Mouse (Mus musculus): ENCODE measurements around the gene Art2b. TPM values are rescaled to one million over a fixed set of nuclear protein-coding genes. Genes with fewer than 3 reads are reported as not detected.
"Not testable (repeated sequence)": the region's sequence is repeated elsewhere in the genome, so short reads cannot be mapped to it uniquely, and the experiment has no call there.

Art2b gene
- total and polyA plus RNA-seq, 2 experiments from 2014 or later: not detected

GRCm38 (mm10) chr7:101574413-101574812 is 11.0 kb downstream of the Art2b start:
- TF ChIP-seq EP300 (IDR thresholded peaks at IDR 0.05; ENCODE audit: low read depth) (no peak), CTCF (IDR thresholded peaks at IDR 0.05; ENCODE audit: low read depth) (no peak)
- no peaks in the 10 kb centered on the region for H3K4me1 ChIP-seq (ENCODE audit: control insufficient read depth, insufficient read depth)
- H3K4me2 ChIP-seq (ENCODE audit: low read depth, low read length): no peak overlapping the region
- H3K9ac ChIP-seq (replicated peaks; ENCODE audit: low read depth, low read length): no peak overlapping the region
- H3K9me3 ChIP-seq (replicated peaks; ENCODE audit: control insufficient read depth, low read length): no peaks in the 10 kb centered on the region
- WGBS: 34% methylated on average over 3 of the region's 3 CpGs
- no peaks in the 10 kb centered on the region for H3K27me3 ChIP-seq (ENCODE audit: control insufficient read depth, insufficient read depth, low read length)
- no peak overlapping the region for H3K4me3 ChIP-seq (ENCODE audit: low read depth, low read length)
- H3K36me3 ChIP-seq (replicated peaks; ENCODE audit: control insufficient read depth, insufficient read depth, low read length): no peaks in the 10 kb centered on the region
- DNase-seq (ENCODE audit: low spot score) (no peak), ATAC-seq (ENCODE audit: insufficient read depth, low read depth) (no peak)
- no peak overlapping the region for H3K27ac ChIP-seq (ENCODE audit: low read depth)

DNA sequence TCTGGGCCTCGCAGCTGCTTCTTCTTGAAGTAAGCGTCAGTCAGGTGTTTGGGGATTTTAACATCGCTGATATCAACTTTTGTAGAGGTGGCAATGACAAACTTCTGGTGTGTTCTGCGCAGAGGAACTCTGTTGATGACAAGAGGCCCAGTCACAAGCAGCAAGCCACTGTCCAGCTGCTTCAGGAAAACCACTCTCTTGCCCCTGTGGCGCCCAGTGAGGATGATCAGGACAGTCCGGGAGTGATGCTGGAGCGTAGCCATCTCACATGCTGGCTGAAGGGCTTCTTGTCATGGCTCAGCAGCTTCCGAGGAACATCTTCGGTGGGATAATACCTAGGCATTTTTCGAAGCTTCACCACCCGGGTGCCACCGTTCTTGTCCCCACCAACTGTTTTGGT is 11.8 kb downstream of the Art2b start:
- not testable (repeated sequence) for H3K27ac ChIP-seq (ENCODE audit: low read depth); H3K4me1 ChIP-seq (ENCODE audit: control insufficient read depth, insufficient read depth); H3K4me3 ChIP-seq (ENCODE audit: low read depth, low read length); H3K27me3 ChIP-seq (ENCODE audit: control insufficient read depth, insufficient read depth, low read length); H3K4me2 ChIP-seq (ENCODE audit: low read depth, low read length); ATAC-seq (ENCODE audit: insufficient read depth, low read depth); H3K9ac ChIP-seq (replicated peaks; ENCODE audit: low read depth, low read length); H3K9me3 ChIP-seq (replicated peaks; ENCODE audit: control insufficient read depth, low read length); H3K36me3 ChIP-seq (replicated peaks; ENCODE audit: control insufficient read depth, insufficient read depth, low read length); DNase-seq (ENCODE audit: low spot score)
- WGBS: 75% methylated on average over 11 of the region's 12 CpGs

GRCm38 (mm10) chr7:101564086-101564485 is 21.3 kb downstream of the Art2b start:
- no peak for TF ChIP-seq CTCF (IDR thresholded peaks at IDR 0.05; ENCODE audit: low read depth)
- no peak for TF ChIP-seq EP300 (IDR thresholded peaks at IDR 0.05; ENCODE audit: low read depth)
- Histone ChIP-seq H3K9ac (replicated peaks; ENCODE audit: low read depth, low read length) (no peak overlapping the region), H3K9me3 (replicated peaks; ENCODE audit: control insufficient read depth, low read length) (no peaks in the 10 kb centered on the region), H3K36me3 (replicated peaks; ENCODE audit: control insufficient read depth, insufficient read depth, low read length) (no peaks in the 10 kb centered on the region), H3K4me3 (ENCODE audit: low read depth, low read length) (no peak overlapping the region), H3K27ac (ENCODE audit: low read depth) (no peak overlapping the region), H3K27me3 (ENCODE audit: control insufficient read depth, insufficient read depth, low read length) (no peaks in the 10 kb centered on the region), H3K4me1 (ENCODE audit: control insufficient read depth, insufficient read depth) (no peaks in the 10 kb centered on the region), H3K4me2 (ENCODE audit: low read depth, low read length) (no peak overlapping the region)
- ATAC-seq (ENCODE audit: insufficient read depth, low read depth) (no peak), DNase-seq (ENCODE audit: low spot score) (no peak)
- 82% methylated on average over 2 of the region's 2 CpGs for WGBS

GRCm38 (mm10) chr7:101559393-101559792 is 26.0 kb downstream of the Art2b start:
- not testable (repeated sequence) for DNase-seq (ENCODE audit: low spot score); H3K9ac ChIP-seq (replicated peaks; ENCODE audit: low read depth, low read length); H3K36me3 ChIP-seq (replicated peaks; ENCODE audit: control insufficient read depth, insufficient read depth, low read length); H3K27ac ChIP-seq (ENCODE audit: low read depth); H3K4me3 ChIP-seq (ENCODE audit: low read depth, low read length); H3K4me1 ChIP-seq (ENCODE audit: control insufficient read depth, insufficient read depth); ATAC-seq (ENCODE audit: insufficient read depth, low read depth); H3K27me3 ChIP-seq (ENCODE audit: control insufficient read depth, insufficient read depth, low read length); H3K9me3 ChIP-seq (replicated peaks; ENCODE audit: control insufficient read depth, low read length); H3K4me2 ChIP-seq (ENCODE audit: low read depth, low read length)
- WGBS: 49% methylated on average over 5 of the region's 5 CpGs

DNA sequence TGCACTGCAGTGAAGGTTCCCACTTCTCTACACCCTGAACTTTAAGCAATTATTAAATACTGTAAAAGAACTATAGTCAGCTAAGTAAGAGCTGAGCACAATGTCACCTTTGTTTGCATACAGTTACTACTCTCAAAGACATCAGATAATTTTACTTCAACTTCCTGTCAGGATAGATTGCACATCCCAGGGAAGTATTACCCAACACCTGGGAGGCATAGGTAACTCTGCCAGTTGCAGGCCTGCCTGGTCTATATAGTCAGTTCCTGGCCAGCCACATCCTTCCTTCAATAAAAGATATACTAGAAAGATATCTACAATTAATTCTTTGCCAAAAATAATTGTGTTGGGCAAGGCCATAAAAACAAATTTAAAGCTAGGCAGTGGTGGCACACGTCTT is 28.0 kb downstream of the Art2b start:
- no peak for ATAC-seq (ENCODE audit: insufficient read depth, low read depth)
- H3K4me1 ChIP-seq (ENCODE audit: control insufficient read depth, insufficient read depth): no peaks in the 10 kb centered on the region
- WGBS: 60% methylated on average over 1 of the region's 1 CpGs
- no peak overlapping the region for H3K4me2 ChIP-seq (ENCODE audit: low read depth, low read length)
- H3K4me3 ChIP-seq (ENCODE audit: low read depth, low read length): no peak overlapping the region
- TF ChIP-seq CTCF (IDR thresholded peaks at IDR 0.05; ENCODE audit: low read depth): no peak
- no peak for TF ChIP-seq EP300 (IDR thresholded peaks at IDR 0.05; ENCODE audit: low read depth)
- H3K27ac ChIP-seq (ENCODE audit: low read depth): no peak overlapping the region
- no peak for DNase-seq (ENCODE audit: low spot score)
- H3K9ac ChIP-seq (replicated peaks; ENCODE audit: low read depth, low read length): no peak overlapping the region
- H3K36me3 ChIP-seq (replicated peaks; ENCODE audit: control insufficient read depth, insufficient read depth, low read length): no peaks in the 10 kb centered on the region
- no peaks in the 10 kb centered on the region for H3K9me3 ChIP-seq (replicated peaks; ENCODE audit: control insufficient read depth, low read length)
- no peaks in the 10 kb centered on the region for H3K27me3 ChIP-seq (ENCODE audit: control insufficient read depth, insufficient read depth, low read length)

DNA sequence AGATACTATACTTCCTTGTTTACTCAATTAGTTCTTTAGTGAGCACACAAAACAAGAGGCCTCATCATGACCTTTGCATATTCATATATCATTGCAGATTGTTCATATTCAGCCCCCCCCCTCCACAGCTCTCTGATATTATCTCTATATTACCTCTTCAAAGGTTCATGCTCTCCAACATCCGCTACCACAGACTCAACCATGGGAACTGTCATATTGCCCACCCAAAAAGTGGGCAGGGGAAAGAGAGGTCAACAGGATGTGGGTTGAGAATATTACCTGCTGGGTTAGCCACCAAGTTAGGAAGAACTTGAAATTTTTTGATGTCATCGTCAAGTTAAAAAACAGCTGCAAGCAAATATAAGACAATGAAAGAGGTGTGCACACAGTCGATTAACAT is 29.9 kb downstream of the Art2b start:
- WGBS: 85% methylated on average over 3 of the region's 3 CpGs
- not testable (repeated sequence) for ATAC-seq (ENCODE audit: insufficient read depth, low read depth); H3K36me3 ChIP-seq (replicated peaks; ENCODE audit: control insufficient read depth, insufficient read depth, low read length); H3K4me2 ChIP-seq (ENCODE audit: low read depth, low read length); H3K9me3 ChIP-seq (replicated peaks; ENCODE audit: control insufficient read depth, low read length); H3K27me3 ChIP-seq (ENCODE audit: control insufficient read depth, insufficient read depth, low read length); H3K4me3 ChIP-seq (ENCODE audit: low read depth, low read length); H3K27ac ChIP-seq (ENCODE audit: low read depth); DNase-seq (ENCODE audit: low spot score); H3K9ac ChIP-seq (replicated peaks; ENCODE audit: low read depth, low read length); H3K4me1 ChIP-seq (ENCODE audit: control insufficient read depth, insufficient read depth)

Measured in heart, postnatal 0 days (tissue).